Mouse (Mus musculus) spleen, postnatal 10 days (tissue): ENCODE results near the gene Ndufs2.

Source experiments
- DNase-seq, 2 experiments: peaks; one replicate each; pipeline ENCODE4 v3.0.0; 2021 to 2022; ENCODE audit warnings: low spot score in 2 of 2

Ndufs2 gene

GRCm38 (mm10) chr1:171279012-171279705 is 28.0 kb upstream of the Ndufs2 start:
- no peak for DNase-seq

GRCm38 (mm10) chr1:171278436-171278835 is 27.2 kb upstream of the Ndufs2 start:
- no peak for DNase-seq

- no peak for DNase-seq
Measured at GRCm38 (mm10) chr1:171277736-171278135, 26.5 kb upstream of the Ndufs2 start.

DNA sequence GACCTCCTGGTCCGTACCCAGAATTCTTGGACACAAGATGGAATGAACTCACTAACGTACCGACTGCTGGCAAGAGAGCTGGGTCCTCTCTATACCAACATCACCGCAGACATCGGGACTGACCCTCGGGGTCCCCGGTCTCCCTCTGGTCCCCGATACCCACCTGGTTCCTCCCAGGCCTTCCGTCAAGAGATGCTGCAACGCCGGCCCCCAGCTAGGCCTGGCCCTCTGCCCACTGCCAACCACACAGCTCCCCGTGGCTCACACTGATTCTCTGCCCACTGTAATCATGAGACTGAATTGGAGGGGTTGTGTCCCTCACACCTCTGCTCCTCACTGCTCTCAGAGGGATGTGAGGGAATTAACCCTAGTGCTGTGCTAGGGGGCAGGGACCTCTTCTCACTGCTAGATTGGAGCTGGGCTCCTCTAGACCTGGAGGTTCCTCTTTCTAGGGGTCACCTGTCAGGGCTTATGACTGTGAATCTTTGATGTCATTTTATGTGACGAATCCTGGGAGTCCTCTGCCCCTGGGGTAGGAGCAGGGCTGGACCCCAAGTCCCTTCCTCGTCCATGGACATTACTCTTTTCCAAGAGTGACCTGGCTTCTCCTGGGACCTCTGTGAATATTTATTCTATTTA is 25.0 kb upstream of the Ndufs2 start:
- no peak for DNase-seq

- no peak for DNase-seq
Measured at GRCm38 (mm10) chr1:171275144-171275734, 24.1 kb upstream of the Ndufs2 start.

- no peak for DNase-seq
Measured at GRCm38 (mm10) chr1:171274171-171274570, 23.0 kb upstream of the Ndufs2 start.

DNA sequence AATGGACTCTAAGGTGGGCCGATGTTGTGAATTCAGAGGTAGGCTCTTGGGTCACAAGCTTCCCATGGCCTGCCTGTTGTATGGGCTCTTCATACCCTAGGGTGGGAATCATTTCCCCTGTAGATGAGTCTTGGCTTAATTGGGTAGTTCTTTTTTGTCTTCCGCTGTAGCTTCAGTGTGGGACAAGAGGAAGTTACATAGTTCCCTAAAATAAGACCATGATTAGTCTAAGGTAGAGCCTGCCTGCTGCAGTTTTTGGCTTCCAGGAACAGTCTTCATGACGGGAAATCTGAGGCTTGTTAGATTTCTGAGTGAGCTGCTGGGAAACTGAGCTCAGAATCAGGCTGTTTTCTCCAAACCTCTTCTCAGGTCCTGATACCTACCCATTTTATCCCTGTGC is 20.9 kb upstream of the Ndufs2 start:
- no peak for DNase-seq

DNA sequence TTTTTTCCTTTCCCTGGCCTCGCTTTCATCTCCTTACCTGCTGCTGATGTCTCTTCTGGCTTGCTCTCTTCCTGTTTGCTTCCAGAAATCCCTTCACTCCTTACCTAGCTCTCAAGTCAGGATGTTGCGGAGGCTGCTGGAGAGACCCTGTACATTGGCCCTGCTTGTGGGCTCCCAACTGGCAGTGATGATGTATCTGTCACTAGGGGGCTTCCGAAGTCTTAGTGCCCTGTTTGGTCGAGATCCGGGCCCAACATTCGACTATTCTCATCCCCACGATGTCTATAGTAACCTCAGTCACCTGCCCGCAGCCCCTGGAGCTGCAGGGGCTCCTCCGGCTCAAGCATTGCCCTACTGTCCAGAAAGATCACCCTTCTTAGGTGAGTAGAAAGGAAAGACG is 20.4 kb upstream of the Ndufs2 start:
- no peak for DNase-seq

- DNase-seq: no peak
Measured at GRCm38 (mm10) chr1:171271196-171271595, 20.0 kb upstream of the Ndufs2 start.

DNA sequence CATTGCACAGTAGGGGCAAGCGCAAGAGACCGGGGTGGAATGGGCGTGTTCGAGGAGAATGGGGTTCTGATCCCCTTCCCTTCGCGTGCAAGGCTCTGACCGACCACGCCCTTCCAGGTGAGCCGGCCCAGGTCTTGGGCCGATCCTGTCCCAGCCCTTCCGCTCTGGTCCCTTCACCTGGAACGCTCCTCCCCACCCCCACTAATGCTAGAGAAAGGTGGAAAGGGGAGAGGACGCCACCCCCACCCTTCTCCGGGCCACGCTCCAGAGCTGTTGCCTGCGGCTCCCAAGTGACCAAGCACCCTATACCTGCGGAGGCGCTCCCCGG is 19.3 kb upstream of the Ndufs2 start:
- no peak for DNase-seq

GRCm38 (mm10) chr1:171269848-171270572 is 18.8 kb upstream of the Ndufs2 start, which contains the start of gene B4galt3:
TSS of gene B4galt3 (plus strand) at chr1:171270328.
- DNase-seq: peak; percentile 99

DNA sequence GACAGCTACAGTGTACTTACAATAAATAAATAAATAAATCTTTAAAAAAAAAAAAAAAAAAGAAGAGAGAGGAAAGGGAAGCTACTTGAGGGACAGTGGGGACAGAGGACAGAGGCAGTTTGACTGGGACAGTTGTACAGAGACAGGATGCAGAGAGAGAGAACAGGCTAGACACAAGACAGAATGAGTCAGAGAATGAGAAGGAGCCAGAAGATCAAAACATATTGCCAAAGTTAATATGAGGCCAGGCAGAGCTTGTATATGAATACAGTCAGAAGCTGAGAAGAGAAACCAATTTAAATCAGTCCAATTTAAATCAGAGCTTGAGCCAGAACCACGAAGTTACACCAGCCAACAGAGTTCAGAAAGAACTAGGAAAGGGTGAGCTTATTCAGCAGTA is 17.2 kb upstream of the Ndufs2 start:
- no peak for DNase-seq

DNA sequence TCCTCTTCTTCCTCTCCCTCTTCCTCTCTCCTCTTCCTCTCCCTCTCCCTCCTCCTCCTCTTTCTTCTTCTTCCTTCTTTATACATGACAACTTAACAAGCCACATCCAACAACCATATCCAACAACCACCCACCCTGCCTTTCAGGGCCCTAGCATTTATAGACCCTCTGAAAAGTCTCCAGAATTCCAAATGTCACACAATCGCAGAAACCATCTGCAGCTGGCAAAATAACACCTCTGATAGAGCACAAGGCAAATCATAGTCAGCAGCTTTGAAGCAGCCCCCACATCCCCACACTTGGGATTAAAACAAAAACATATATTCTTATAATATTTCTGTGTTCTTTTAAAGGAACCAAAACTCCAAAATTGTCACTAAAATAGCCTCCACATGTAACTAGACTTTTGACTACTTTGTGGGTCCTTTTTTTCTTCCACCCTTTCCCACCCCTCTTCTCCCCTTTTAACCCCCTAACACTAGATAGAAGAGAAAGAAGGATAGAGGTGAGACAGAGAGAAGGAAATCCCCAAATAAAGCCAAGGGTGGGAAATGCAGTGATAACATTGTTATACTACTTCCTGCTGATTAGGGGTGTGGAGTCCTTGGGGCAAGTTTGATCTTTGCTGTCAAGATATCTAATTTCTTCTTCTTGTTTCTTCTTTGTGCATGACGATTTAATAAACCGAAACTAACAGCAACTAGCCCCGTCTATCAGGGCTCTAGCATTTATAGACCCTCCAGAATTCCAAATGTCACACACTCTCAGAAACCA is 15.0 kb upstream of the Ndufs2 start:
- no peak for DNase-seq

DNA sequence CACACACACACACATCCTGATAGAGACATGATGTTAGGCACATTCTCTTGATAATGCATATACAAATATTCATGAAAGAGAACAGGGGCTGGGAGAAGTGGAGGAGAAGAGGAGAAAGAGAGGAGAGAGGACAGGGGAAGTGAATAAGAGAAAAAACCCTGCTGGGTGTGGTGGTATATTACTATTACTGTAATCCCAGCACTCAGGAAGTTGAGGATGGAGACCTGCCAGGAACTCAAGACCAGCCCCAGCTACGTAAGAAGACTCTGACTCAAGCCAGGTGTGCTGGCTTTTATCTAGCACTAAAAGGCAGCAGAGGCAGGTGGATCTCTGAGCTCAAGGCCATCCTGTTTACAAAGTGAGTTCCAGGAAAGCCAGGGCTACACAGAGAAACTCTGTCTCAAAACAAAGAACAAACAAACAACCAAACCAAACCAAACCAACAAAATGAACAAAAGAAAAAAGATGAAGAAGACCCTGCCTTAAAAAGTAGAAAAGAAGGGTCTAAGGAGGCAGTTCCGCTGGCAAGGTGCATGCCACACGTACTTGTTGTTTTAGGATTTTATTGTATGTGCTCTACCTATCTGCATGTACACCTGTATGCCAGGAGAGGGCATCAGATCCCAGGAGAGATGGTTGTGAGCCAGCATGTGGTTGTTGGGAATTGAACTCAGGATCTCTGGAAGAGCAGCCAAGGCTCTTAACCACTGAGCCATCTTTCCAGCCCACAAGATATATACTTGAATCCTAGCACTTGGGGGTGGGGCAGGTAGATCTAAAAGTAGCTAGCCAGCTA is 12.7 kb upstream of the Ndufs2 start:
- DNase-seq: no peak

DNA sequence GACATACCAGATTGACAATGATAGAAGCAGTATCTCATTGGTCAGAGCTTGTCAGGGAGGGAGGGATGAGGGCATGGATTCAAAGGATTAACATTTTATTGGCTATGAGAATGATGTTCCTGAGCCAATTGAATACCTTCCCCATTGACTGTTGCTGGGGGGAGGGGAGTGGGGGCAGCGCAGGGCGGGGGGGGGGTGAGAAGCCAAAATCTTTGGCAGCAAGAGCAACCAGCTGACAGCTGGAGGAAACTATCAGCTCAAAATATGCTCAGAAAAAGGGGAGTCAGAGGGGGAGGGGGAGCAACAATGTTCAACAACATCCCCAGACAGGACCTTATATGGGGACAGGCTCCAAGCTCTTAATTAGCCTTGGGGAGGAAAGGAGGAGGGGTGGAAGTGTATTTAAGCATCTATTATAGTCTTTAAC is 12.0 kb upstream of the Ndufs2 start:
- no peak for DNase-seq

DNA sequence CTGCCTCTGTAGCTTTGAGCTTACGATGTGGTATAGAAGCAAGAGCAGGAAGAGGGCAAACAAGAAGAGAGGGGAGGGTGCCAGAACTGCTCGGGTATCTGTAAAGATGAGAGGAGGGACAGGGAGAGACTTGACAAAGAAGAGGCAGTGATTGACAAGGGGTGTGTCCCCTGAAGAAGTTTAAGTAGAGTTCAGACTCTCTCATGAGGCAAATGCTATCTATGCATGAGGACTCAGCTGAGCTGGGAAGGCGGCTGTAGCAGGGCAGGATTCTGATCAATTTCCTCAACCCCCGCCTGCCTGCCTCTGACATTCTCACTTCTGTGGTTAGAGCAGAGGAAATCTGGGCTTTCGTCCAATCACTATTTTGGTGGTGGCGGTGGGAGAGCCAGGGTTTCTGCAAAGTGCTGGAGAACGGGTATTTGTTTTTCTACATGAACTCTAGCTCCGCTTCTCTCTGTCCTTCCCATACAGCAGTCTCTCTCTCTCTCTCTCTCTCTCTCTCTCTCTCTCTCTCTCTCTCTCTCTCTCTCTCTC is 11.5 kb upstream of the Ndufs2 start:
- DNase-seq: no peak

DNA sequence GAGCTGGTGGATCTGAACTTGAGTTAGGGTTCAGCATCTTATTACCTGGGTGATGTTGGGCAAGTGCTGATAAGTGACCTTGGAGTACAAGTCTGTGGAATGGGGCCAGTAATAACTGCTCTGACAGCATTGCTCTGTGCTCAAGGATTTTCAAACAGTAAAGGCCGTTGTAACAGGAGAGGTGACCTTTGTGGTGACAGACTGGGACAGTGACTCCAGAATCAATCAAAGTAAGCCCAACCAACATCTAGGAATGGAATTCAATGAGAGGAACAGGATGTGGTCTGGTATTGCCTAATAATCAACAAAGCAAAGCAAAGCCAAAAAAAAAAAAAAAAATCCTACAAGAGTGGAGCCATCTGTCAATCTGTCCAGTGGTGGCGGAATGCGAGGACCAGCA is 9.1 kb upstream of the Ndufs2 start:
- DNase-seq: no peak

DNA sequence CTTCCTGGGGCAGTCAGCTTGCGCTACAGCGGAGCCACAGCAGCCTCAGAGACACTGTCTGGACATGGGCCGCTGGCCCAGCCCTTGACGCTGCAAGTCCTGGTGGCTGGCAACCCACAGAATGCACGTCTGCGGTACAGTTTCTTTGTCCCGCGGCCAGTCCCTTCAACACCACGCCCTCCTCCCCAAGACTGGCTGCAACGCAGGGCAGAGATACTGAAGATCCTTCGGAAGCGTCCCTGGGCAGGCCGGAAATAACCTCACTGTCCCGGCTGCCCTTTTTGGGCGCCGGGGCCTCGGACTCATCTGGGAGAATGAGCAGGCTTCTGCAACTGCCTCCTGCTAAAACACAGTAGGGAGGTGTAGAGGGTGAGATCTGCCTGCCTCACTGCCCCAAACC is 7.7 kb upstream of the Ndufs2 start:
- no peak for DNase-seq

DNA sequence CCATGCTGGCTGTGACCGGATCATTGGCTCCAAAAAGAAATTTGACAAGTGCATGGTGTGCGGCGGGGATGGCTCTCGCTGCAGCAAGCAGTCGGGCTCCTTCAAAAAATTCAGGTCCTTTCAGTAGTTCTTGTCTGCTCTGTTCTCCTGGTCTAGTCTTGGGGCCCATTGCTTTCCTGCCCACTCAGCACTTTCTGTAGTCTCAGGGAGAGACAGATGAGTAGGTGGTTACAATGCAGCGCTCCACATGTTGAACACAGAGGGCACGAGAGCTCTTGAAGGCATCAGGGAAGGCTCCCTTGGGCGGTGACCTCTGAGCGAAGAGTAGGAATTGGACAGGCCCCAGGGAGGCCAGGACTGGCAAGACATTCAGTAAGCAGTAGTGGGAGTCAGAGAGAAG is 6.6 kb upstream of the Ndufs2 start:
- no peak for DNase-seq

DNA sequence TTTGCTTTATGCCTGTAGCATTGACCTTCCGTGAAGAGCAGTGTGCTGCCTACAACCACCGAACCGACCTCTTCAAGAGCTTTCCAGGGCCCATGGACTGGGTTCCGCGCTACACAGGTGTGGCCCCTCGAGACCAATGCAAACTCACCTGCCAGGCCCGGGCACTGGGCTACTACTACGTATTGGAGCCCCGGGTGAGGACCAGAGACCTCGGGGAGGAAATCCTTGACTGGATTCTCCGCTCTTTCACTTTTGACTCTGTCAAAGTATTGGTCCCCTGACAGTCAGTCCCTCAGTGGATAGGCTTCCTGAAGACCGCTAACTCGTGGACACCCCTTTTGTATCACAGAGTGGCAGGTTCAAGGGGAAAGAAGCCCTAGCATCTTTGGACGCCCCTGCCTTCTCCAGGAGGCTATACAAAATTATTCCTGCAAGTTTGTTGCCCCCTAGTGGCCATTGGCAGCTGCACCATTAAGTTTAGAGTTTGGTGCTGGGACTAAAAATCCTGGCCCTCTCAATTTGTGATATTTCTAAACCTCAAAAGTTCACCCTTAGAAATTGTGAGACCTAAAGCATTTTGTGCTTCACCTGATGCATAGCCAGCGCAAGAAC is 5.9 kb upstream of the Ndufs2 start:
- peak in 1 of 2 experiments; percentile 73 for DNase-seq
